Mouse (Mus musculus): ENCODE results near the gene Larp6. TPM values are rescaled to one million over a fixed set of nuclear protein-coding genes. Genes with fewer than 3 reads are reported as not detected.

The Larp6 gene
- total RNA-seq, 1 experiment, result 0.62 TPM

GRCm38 (mm10) chr9:60668886-60669285, 43.9 kb upstream of the Larp6 start:
- Histone ChIP-seq H3K36me3 (ENCODE audit: control insufficient read depth, insufficient read depth, low read length, poor library complexity, severe bottlenecking) (no peaks in the 10 kb centered on the region), H3K9ac (ENCODE audit: insufficient read depth, low read depth, low read length, poor library complexity, severe bottlenecking) (no peak overlapping the region), H3K27ac (ENCODE audit: insufficient read depth, low read depth, low read length, poor library complexity, severe bottlenecking) (no peak overlapping the region), H3K4me3 (ENCODE audit: insufficient read depth in 1 of 2, low read depth in 1 of 2, low read length in 2 of 2, poor library complexity in 1 of 2, severe bottlenecking in 1 of 2) (no peak overlapping the region), H3K4me1 (ENCODE audit: control insufficient read depth in 2 of 2, insufficient read depth in 2 of 2, low read length in 2 of 2, poor library complexity in 1 of 2) (no peaks in the 10 kb centered on the region), H3K9me3 (ENCODE audit: control insufficient read depth, insufficient read depth, low read depth, low read length) (no peaks in the 10 kb centered on the region)
- no peak for DNase-seq (ENCODE audit: low read depth, low spot score)
- in situ Hi-C loops (cut with MboI; ENCODE audit: low sequenced_read_pairs in 2 of 2, unreplicated experiment in 2 of 2), result no loop called here
- TF ChIP-seq ZC3H11A (IDR thresholded peaks at IDR 0.05; ENCODE audit: borderline replicate concordance, low read depth, low read length) (no peak), ZNF384 (IDR thresholded peaks at IDR 0.05; ENCODE audit: low read depth, low read length) (no peak), CHD2 (IDR thresholded peaks at IDR 0.05; ENCODE audit: low read depth, low read length) (no peak), MAFK (IDR thresholded peaks at IDR 0.05; ENCODE audit: insufficient read depth, low read depth, low read length) (no peak)

- no peaks in the 10 kb centered on the region for H3K4me1 ChIP-seq (ENCODE audit: control insufficient read depth in 2 of 2, insufficient read depth in 2 of 2, low read length in 2 of 2, poor library complexity in 1 of 2)
- no peaks in the 10 kb centered on the region for H3K9me3 ChIP-seq (ENCODE audit: control insufficient read depth, insufficient read depth, low read depth, low read length)
- H3K36me3 ChIP-seq (ENCODE audit: control insufficient read depth, insufficient read depth, low read length, poor library complexity, severe bottlenecking), result no peaks in the 10 kb centered on the region
- no peak overlapping the region for H3K9ac ChIP-seq (ENCODE audit: insufficient read depth, low read depth, low read length, poor library complexity, severe bottlenecking)
- TF ChIP-seq ZNF384 (IDR thresholded peaks at IDR 0.05; ENCODE audit: low read depth, low read length) (no peak), HCFC1 (IDR thresholded peaks at IDR 0.05; ENCODE audit: borderline replicate concordance, insufficient read depth, low read length) (no peak), MAFK (IDR thresholded peaks at IDR 0.05; ENCODE audit: insufficient read depth, low read depth, low read length) (no peak), ZC3H11A (IDR thresholded peaks at IDR 0.05; ENCODE audit: borderline replicate concordance, low read depth, low read length) (no peak), CHD2 (IDR thresholded peaks at IDR 0.05; ENCODE audit: low read depth, low read length) (no peak)
- in situ Hi-C loops (cut with MboI; ENCODE audit: low sequenced_read_pairs in 2 of 2, unreplicated experiment in 2 of 2), result no loop called here
- H3K27ac ChIP-seq (ENCODE audit: insufficient read depth, low read depth, low read length, poor library complexity, severe bottlenecking), result no peak overlapping the region
- no peak for DNase-seq (ENCODE audit: low read depth, low spot score)
- no peak overlapping the region for H3K4me3 ChIP-seq (ENCODE audit: insufficient read depth in 1 of 2, low read depth in 1 of 2, low read length in 2 of 2, poor library complexity in 1 of 2, severe bottlenecking in 1 of 2)
Measured at GRCm38 (mm10) chr9:60672568-60672967, 40.2 kb upstream of the Larp6 start.

- no peaks in the 10 kb centered on the region for H3K4me1 ChIP-seq (ENCODE audit: control insufficient read depth in 2 of 2, insufficient read depth in 2 of 2, low read length in 2 of 2, poor library complexity in 1 of 2)
- H3K27ac ChIP-seq (ENCODE audit: insufficient read depth, low read depth, low read length, poor library complexity, severe bottlenecking), result no peak overlapping the region
- in situ Hi-C loops (cut with MboI; ENCODE audit: low sequenced_read_pairs in 2 of 2, unreplicated experiment in 2 of 2), result no loop called here
- no peak for DNase-seq (ENCODE audit: low read depth, low spot score)
- TF ChIP-seq ZNF384 (IDR thresholded peaks at IDR 0.05; ENCODE audit: low read depth, low read length) (no peak), HCFC1 (IDR thresholded peaks at IDR 0.05; ENCODE audit: borderline replicate concordance, insufficient read depth, low read length) (no peak), ZC3H11A (IDR thresholded peaks at IDR 0.05; ENCODE audit: borderline replicate concordance, low read depth, low read length) (no peak), MAFK (IDR thresholded peaks at IDR 0.05; ENCODE audit: insufficient read depth, low read depth, low read length) (no peak), CHD2 (IDR thresholded peaks at IDR 0.05; ENCODE audit: low read depth, low read length) (no peak)
- no peak overlapping the region for H3K4me3 ChIP-seq (ENCODE audit: insufficient read depth in 1 of 2, low read depth in 1 of 2, low read length in 2 of 2, poor library complexity in 1 of 2, severe bottlenecking in 1 of 2)
- H3K36me3 ChIP-seq (ENCODE audit: control insufficient read depth, insufficient read depth, low read length, poor library complexity, severe bottlenecking), result no peaks in the 10 kb centered on the region
- no peaks in the 10 kb centered on the region for H3K9me3 ChIP-seq (ENCODE audit: control insufficient read depth, insufficient read depth, low read depth, low read length)
- no peak overlapping the region for H3K9ac ChIP-seq (ENCODE audit: insufficient read depth, low read depth, low read length, poor library complexity, severe bottlenecking)
Measured at GRCm38 (mm10) chr9:60674780-60675179, 38.0 kb upstream of the Larp6 start.

GRCm38 (mm10) chr9:60676429-60676828, 36.4 kb upstream of the Larp6 start:
- H3K9me3 ChIP-seq (ENCODE audit: control insufficient read depth, insufficient read depth, low read depth, low read length), result no peaks in the 10 kb centered on the region
- no peaks in the 10 kb centered on the region for H3K36me3 ChIP-seq (ENCODE audit: control insufficient read depth, insufficient read depth, low read length, poor library complexity, severe bottlenecking)
- H3K9ac ChIP-seq (ENCODE audit: insufficient read depth, low read depth, low read length, poor library complexity, severe bottlenecking), result no peak overlapping the region
- no peak for TF ChIP-seq ZC3H11A (IDR thresholded peaks at IDR 0.05; ENCODE audit: borderline replicate concordance, low read depth, low read length)
- TF ChIP-seq CHD2 (IDR thresholded peaks at IDR 0.05; ENCODE audit: low read depth, low read length), result no peak
- TF ChIP-seq HCFC1 (IDR thresholded peaks at IDR 0.05; ENCODE audit: borderline replicate concordance, insufficient read depth, low read length), result no peak
- no peak for TF ChIP-seq MAFK (IDR thresholded peaks at IDR 0.05; ENCODE audit: insufficient read depth, low read depth, low read length)
- no peak for TF ChIP-seq ZNF384 (IDR thresholded peaks at IDR 0.05; ENCODE audit: low read depth, low read length)
- no peak for DNase-seq (ENCODE audit: low read depth, low spot score)
- no peak overlapping the region for H3K27ac ChIP-seq (ENCODE audit: insufficient read depth, low read depth, low read length, poor library complexity, severe bottlenecking)
- H3K4me1 ChIP-seq (ENCODE audit: control insufficient read depth in 2 of 2, insufficient read depth in 2 of 2, low read length in 2 of 2, poor library complexity in 1 of 2), result no peaks in the 10 kb centered on the region
- in situ Hi-C loops (cut with MboI; ENCODE audit: low sequenced_read_pairs in 2 of 2, unreplicated experiment in 2 of 2), result no loop called here
- H3K4me3 ChIP-seq (ENCODE audit: insufficient read depth in 1 of 2, low read depth in 1 of 2, low read length in 2 of 2, poor library complexity in 1 of 2, severe bottlenecking in 1 of 2), result no peak overlapping the region

GRCm38 (mm10) chr9:60678913-60679312, 33.9 kb upstream of the Larp6 start:
- no peak overlapping the region for H3K9ac ChIP-seq (ENCODE audit: insufficient read depth, low read depth, low read length, poor library complexity, severe bottlenecking)
- in situ Hi-C loops (cut with MboI; ENCODE audit: low sequenced_read_pairs in 2 of 2, unreplicated experiment in 2 of 2), result no loop called here
- H3K9me3 ChIP-seq (ENCODE audit: control insufficient read depth, insufficient read depth, low read depth, low read length), result no peaks in the 10 kb centered on the region
- no peaks in the 10 kb centered on the region for H3K36me3 ChIP-seq (ENCODE audit: control insufficient read depth, insufficient read depth, low read length, poor library complexity, severe bottlenecking)
- H3K4me3 ChIP-seq (ENCODE audit: insufficient read depth in 1 of 2, low read depth in 1 of 2, low read length in 2 of 2, poor library complexity in 1 of 2, severe bottlenecking in 1 of 2), result no peak overlapping the region
- no peaks in the 10 kb centered on the region for H3K4me1 ChIP-seq (ENCODE audit: control insufficient read depth in 2 of 2, insufficient read depth in 2 of 2, low read length in 2 of 2, poor library complexity in 1 of 2)
- no peak overlapping the region for H3K27ac ChIP-seq (ENCODE audit: insufficient read depth, low read depth, low read length, poor library complexity, severe bottlenecking)
- DNase-seq (ENCODE audit: low read depth, low spot score), result no peak
- TF ChIP-seq MAFK (IDR thresholded peaks at IDR 0.05; ENCODE audit: insufficient read depth, low read depth, low read length), result no peak
- TF ChIP-seq ZC3H11A (IDR thresholded peaks at IDR 0.05; ENCODE audit: borderline replicate concordance, low read depth, low read length), result no peak
- TF ChIP-seq ZNF384 (IDR thresholded peaks at IDR 0.05; ENCODE audit: low read depth, low read length), result no peak
- no peak for TF ChIP-seq CHD2 (IDR thresholded peaks at IDR 0.05; ENCODE audit: low read depth, low read length)
- no peak for TF ChIP-seq HCFC1 (IDR thresholded peaks at IDR 0.05; ENCODE audit: borderline replicate concordance, insufficient read depth, low read length)

All from ES-E14 (cell line).